Mouse (Mus musculus) CH12F3 (cell line): ENCODE measurements around the gene Cyp2w1.

Experiments used
- in situ Hi-C: fragments of 300-500 bp; cut with MboI; formaldehyde crosslinking; loops from 2 replicates; pipeline ENCODE4 v1.14.3; 2020; ENCODE audit warnings: low sequenced_read_pairs

The Cyp2w1 gene

DNA sequence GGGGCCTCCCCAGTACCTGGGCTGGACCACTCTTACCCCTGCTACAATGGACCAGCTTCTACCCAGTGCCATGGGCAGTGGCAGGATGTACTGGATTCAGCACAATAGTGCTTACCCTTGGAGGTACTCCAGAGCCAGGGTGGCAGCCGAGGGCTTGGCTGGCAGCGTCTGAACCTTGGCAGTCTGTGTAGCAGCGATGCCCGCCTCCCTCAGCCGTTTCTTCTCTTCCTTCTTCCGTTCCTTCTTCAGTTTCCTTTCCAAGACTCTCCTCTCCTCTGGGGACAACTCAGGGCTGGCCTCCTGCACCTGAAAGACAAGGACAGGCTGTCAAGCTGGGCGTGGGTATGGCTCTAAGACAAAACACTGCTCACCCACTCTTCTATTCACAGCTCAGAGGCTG is 11.4 kb downstream of the Cyp2w1 start:
- in situ Hi-C loops: loop anchor here (10.0 to 25.0 kb wide), 2 partner anchors 141 to 298 kb away; no protein-coding TSS in a partner anchor

DNA sequence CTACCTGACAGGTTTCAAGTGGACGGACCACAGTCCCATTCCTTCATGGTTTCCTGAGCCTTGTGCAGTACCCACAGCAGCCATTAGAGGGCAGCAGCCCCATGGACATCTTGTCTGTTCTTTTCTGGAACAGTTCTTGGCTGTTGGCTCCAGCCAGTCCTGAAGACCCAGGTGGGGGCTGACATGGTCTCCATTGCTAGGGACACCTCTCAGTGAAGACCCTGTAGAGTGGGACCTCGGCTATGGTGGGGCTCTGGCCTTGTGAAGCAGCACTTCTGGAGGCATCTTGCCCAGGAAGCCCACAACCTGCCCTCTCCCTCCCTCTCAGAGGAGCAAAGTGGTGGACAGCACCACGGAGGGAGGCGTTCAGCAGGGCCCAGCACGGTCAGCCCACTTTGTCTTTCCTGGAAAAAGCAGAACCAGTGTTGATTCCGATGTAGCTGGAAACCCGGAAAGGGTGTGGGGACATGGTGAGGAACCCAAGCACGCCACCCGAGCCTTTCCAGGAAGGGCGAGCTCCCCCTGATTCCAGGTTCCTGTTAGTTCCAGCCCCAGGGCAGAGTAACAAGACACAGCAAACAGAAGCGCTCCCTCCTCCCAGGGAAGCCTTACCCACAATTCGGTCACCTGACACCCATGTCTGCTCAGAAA is 12.0 kb downstream of the Cyp2w1 start:
- in situ Hi-C loops: loop anchor here (10.0 to 25.0 kb wide), 2 partner anchors 140 to 298 kb away; no protein-coding TSS in a partner anchor

DNA sequence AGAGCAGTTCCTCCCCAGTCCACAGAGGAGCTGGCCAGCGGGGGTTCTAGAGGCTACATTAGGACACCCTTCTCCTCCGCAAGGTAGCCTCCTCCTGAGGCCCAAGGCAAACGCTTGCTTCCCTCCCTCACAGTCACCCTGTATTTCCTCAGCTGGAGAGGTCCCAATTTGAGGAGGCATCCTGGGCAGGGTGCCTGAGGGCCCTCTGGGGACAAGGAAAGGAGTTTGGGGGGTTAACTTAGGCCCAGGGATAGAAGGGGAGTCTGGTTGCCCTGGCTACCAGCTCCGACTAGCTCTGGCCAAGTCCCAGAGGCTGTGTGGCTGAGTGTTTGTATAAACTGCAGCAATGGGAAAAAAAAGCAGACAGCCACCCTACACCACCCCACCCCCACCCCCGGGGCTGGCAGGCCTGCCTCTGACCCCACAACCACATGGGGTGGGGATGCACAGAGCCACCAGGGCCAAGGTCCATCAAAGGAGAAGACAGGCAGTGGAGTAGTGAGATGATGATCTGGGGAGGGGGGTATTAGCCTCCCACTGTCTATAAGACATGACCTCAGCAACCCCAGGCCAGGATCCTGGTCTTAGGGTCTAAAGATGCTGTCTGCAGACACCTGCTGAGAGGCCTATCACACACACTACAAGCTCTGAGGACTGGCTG is 12.6 kb downstream of the Cyp2w1 start:
- in situ Hi-C loops: loop anchor here (10.0 to 25.0 kb wide), 2 partner anchors 140 to 297 kb away; no protein-coding TSS in a partner anchor

DNA sequence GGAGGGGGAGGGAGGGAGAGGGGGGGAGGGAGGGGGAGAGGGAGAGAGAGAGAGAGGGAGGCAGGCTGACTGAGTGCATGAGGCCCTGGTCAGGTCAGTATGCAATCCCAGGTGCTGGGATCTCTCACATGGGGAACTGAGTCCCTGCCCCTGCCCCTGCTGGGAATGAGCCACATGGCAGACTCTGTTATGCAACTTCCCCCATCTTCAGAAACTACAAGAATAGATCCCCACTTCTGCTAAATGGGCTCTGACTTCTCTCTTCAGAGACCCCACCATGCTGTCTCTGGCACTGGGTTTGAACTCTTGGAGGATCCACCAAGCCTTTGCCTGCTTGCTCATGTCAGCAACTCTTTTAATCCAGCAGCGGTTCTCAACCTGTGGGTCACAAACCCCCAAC is 13.4 kb downstream of the Cyp2w1 start:
- in situ Hi-C loops: loop anchor here (10.0 to 25.0 kb wide), 2 partner anchors 139 to 296 kb away; no protein-coding TSS in a partner anchor

DNA sequence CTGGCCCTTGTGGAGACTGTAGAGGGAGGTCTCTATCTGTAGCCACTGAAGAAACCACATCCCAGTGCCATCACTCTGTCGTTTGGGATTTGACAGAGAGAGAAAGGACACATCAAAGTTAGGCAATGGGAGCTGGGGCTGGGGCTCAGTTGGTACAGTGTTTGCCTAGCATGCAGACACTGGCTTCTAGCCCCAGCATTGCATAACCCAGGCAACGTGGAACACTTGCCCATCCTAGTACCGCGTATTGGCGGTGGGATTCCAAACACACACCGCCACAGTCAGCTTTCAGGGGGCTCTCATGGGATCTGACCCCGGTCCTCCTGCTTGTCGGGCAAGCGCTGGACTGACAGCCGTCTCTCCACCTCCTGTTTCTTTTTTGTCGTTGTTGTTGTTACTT is 14.1 kb downstream of the Cyp2w1 start:
- in situ Hi-C loops: loop anchor here (10.0 to 25.0 kb wide), 2 partner anchors 138 to 296 kb away; no protein-coding TSS in a partner anchor

DNA sequence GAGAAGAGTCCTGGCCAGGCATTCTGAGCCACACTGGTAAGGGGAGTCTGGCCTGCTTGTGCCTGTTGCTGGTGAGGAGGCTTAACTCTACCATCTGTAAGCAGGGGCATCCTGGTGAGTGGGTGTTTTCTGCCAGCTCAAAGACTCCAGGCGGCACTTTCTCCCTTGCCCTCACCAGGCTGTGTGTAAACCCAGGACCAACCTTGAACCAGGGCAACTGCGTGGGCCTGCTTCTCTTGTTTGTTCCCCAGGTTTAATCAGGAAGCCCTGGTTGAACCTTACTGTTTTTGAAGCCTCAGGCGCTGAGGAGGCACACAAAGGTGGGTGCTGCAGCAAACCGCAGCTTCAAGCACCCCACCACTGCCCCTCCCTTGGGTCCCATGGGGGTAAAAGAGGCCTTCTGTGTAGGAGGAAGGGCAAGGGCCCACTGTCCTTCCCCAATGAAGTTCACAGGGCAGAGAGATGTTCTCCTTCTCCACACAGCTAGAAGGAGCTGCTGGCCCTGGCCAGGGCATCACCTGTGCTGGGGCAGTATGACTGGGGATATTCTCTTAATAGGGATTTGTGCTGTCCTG is 15.6 kb downstream of the Cyp2w1 start:
- in situ Hi-C loops: loop anchor here (10.0 to 25.0 kb wide), 2 partner anchors 137 to 294 kb away; no protein-coding TSS in a partner anchor

DNA sequence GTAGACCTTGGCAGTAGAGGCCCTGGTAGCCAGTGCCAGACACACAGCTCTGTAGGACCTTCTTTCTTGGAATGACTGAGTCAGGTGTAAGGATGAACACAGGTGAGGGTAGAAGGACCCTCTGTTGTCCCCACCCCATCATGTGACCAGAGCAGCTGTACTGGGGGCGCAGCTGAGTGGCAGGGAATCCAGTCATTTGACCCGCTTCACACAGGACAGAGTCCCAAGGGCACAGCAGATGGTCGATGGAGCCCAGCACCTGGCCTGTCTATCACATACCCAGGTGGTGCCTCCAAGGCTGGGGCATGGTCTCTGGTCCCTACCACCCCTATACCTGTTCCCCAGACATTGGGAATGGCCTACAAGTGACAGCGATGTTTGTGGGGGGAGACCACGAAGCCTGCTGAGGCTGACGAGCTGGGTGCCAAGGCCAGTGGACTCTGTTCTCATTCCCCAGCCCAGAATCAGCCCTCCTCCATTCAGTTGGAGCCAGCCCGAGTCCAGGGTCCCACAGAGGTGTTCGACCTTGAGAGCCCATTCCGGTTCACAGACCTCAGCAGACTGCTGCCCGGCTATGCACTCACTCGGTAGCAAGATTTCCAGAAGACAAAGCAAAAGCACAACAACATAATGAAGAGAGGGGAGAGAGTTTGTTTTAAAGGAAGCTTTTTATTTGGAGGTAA is 16.4 kb downstream of the Cyp2w1 start:
- in situ Hi-C loops: loop anchor here (10.0 to 25.0 kb wide), 2 partner anchors 136 to 294 kb away; no protein-coding TSS in a partner anchor

DNA sequence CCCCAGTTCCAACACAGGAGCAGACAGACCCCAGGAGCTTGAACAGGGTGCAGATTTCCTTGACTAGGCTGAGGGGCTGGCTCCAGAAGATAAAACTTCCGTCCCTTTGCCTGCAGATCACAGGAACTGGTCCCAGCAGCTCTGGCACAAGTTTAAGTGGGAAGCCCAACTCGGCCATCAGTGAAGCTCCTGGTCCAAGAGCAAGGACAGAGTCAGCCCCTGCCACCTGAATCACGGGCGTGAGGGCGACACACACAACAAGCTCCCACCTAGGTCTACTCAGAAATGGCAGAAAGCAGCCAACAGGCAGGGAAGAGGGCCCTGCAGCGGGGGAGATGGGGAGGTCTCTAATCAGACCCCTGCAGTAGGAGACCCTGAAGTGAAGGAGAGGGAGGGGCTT is 17.9 kb downstream of the Cyp2w1 start:
- in situ Hi-C loops: loop anchor here (25.0 kb wide), 1 partner anchor 292 kb away; no protein-coding TSS in a partner anchor

DNA sequence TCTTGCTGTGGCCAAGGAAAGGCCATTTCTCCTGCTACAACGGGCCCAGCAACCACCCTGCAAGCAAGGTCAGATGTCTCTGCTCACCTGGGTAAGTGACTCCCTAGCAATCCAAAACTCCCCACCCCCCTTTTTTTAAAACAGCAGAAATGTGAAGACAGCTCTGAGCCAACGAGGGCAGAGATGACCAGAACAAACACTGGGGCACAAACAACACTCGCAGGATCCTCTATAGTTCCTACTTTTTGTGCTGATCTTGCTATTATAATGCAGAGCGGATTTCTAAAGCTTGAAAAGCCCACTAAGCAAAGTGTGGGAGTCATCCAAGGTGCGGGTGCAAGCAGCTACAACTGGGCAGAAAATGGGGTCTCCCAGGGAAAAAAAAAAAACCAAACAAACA is 18.7 kb downstream of the Cyp2w1 start:
- in situ Hi-C loops: loop anchor here (25.0 kb wide), 1 partner anchor 291 kb away; no protein-coding TSS in a partner anchor

DNA sequence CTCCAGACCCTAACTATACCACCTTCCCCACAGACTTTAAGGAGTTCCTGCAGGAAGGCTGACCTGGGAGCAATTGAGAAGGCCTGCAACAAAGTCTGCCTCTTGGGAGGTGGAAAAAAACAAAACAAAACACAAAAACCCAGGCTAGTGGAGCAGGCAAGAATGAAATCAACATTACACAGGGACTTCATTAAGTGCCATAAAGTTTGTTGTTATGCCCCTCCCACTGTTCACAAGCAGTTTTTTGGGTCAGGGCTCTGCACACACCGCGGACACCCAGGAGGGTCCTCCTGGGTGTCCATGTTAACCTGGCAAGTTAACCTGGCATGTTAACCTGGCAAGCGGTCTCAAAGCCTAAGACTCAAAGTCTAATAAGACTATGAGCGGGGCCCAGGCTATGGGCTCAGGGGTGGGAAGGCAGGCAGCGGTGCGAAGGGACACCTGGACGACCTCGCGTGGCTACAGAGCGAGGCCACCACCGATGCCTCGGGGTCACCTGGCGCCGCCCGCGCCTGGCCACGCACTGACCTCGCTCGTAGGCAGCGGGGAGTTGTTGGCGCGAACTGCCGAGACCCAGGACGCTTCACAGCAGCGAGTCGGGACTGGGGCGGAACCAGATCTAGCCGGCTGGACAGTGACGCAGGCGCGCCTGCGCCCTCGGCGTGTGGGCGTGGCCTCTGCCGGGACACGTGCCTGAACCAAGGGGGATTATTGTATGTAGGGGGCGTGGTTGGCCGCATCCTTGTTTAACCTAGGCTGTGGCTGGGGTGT is 19.4 kb downstream of the Cyp2w1 start:
- in situ Hi-C loops: loop anchor here (25.0 kb wide), 1 partner anchor 290 kb away; no protein-coding TSS in a partner anchor

DNA sequence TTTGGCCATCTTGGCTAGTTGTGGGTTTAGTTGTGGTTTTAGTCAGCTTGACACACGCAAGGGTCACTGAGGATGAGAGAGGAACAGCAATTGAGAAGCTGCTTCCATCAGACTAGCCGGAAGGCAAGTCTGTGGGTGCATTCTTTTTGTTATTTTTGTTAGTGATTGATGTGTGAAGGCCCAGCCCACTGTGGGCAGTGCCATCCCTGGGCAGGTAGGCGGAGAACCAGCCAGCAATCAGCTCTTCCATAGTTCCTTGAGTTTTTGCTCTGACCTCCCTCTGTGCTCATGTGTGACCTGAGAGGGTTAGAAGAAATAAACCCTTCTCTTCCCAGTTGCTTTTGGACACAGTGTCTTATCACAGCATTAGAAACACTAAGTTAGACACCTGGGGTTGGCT is 20.7 kb downstream of the Cyp2w1 start:
- in situ Hi-C loops: loop anchor here (25.0 kb wide), 1 partner anchor 289 kb away; no protein-coding TSS in a partner anchor

DNA sequence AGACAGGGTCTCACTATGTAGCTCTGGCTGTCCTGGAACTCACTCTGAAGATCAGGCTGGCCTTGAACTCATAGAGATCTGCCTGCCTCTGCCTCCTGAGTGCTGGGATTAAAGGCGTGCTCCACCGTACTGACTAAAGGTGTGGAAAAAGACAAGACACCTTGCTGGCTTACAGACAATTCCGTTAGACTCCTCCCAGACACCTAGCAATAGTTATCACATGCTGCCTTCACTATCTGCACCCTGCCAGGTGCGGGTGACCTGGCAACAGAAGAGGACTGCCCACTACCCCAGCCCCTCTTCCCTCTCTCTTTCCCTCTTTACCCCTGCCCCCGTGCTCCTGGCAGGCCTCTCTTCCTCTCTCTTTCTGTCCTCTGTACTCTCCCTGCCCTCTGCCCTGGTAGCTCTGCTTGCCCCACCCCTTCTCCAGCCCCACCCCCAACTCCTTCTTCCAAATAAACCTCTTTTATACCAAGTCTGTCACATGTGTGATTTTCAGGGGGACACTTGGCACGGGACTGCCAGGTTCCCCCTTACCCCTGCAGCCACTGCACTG is 21.6 kb downstream of the Cyp2w1 start:
- in situ Hi-C loops: loop anchor here (25.0 kb wide), 1 partner anchor 288 kb away; no protein-coding TSS in a partner anchor

DNA sequence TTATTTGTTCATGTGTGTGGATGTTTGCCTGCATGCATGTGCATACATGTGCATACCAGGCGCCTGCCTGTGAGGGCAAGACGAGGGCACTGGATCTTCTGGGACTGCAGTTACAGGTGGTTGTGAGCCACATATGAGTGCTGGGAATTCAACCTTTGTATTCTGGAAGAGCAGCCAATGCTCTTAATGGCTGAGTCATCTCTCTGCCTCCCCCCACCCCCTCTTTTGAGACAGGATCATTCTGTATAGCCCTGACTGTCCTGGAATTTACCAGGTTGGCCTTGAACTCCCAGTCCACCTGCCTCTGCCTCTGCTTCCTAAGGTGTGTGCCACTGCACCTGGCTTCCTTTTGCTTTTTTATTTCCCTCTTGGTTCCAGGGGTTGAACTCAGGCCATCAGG is 22.4 kb downstream of the Cyp2w1 start:
- in situ Hi-C loops: loop anchor here (25.0 kb wide), 1 partner anchor 287 kb away; no protein-coding TSS in a partner anchor

DNA sequence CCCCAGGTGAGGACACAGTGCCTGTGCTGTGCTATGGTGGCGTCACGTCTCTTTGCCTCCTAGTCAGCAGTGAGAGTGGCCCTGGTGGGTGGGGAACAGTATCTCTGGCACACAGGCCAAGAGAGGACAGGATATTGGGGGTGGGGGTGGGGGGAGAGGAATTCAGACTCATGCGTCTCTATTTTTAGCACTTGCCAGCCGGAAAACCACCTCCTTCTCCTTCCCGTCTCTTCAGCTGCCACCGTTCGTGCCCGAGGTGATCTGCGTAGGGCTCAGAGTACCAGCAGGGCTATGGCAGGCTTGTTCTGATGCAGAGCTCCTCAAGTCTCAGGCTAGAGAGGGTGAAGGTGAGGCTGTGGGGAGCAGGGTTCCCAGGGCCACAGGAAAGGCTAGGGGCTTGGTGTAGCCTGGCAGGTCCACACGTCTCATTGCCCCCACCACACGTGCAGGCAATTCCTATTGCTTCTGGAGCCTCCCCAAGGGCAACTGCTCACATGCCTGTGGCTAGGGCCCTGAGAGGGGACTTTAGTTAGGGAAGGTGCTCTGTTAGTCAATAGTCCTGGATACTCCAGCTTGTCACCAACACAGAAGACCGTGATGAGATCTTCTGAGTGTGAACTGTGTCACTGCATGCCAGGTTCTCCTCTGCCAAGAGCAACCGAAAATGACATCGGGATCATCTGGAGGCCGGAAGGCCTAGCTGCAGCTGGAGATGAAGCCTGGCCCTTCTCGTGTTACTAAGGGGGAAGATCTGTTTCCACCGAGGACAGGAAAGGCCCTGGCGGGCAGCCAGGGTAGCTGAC is 25.3 kb downstream of the Cyp2w1 start, which contains the start of gene Gpr146:
Gene Gpr146, plus strand, starts transcription at position 230 of the 803 bp plus-strand sequence.
- in situ Hi-C loops: no loop called here

DNA sequence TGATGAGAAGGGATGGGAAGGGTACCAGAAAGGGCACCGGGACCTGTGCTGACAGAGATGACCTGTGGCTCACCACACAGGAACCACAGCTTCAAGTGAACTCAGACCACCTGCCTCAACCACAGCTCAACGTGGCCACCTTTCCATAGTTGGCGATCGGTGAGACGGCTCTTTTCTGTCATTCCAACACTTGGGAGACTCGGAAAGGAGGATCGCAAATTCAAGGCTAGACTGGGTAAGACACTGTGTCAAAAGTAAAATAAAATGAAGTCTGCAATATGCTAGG is 25.8 kb downstream of the Cyp2w1 start:
- in situ Hi-C loops: no loop called here

DNA sequence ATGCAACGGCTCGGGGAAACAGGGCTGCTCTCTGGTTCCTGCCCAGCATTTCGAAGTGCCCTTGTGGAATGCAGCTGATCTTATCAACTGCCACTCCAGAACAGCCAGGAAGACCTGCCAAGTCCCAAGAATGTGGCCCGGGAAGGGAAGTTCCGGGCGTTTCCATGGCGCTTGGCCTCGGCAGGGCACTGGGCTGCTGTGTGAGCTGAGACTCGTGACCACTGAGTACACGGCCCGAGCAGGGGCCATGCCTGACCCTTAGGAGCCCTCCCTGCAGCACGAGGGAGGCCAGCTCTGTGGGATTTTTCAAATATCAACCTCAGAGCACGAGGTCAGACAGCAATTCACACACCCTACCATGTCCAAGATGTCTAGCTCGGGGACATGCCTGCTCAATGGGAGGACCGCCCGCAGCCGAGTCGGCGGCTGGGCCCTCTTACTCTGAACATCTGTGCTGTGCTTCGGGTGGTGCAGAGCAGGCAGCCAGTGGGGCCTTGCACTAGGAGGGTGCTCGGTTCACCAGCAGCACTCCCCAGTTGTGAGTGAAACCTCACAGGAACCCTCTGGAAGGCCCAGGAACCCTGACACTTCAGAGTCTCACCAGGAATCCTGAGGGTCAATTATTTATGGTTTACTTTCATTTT is 26.7 kb downstream of the Cyp2w1 start:
- in situ Hi-C loops: no loop called here

DNA sequence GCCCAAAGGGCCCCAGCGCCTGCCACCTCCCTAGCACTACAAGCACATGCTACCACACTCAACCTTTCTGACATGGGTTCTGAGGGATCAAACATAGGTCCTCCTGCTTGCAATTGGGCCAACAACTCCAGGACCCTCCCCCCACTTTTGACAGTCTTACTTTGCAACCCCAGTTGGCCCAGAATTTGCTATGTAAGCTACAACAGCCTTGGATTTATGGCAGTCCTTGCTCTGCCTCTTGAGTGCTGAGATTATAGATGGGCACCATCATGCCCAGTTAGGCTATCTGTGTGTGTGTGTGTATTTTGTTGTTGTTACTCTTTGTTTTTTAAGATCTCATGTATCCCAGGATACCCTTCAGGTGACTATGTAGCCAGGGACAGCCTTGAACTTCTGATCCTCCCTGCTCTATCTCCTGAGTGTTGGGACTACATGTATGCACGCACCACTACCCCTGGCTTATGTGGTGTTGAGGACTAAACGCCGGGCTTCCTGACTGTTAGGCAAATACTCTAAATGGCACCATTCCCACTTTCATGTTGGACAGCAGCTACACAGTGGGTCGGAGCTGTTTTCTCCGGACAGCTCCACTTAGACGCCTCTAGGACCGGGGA is 27.5 kb downstream of the Cyp2w1 start:
- in situ Hi-C loops: no loop called here
